In the genomic region with DNA sequence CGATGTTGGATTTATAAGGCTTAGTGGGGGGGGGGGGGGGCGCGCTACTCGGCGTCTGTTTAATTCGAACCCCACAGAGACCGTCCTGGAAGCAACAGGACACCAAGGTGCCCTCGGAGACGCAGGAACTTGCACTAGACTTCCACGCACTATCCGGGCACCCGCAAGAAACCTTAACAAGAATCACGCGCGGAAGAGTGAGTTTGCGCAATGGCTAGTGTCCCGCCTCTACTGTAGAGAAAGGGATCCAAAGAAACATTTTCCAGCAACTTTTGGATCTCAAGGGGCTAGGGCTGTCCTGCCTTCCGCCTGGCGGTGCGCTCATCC, we compare ENCODE assay signal across 9 mouse cellular contexts. TPM values are rescaled to one million over a fixed set of nuclear protein-coding genes. Genes with fewer than 3 reads are reported as not detected.
DNase-seq lines count a peak whose midpoint lies in the region; ATAC-seq and TF ChIP-seq lines count a peak whose summit lies in the region.
"Had no signal": no experiment of that assay in that cellular context is flagged by ENCODE, and none has a peak within 500 bp of the region (broad histone marks: within the 10 kb centered on the region; RNA-seq: fewer than 3 reads in every experiment).

No protein-coding gene starts in this region.

- no peak for DNase-seq in heart, adult 2 months
- no peak for DNase-seq in heart, postnatal 4 days
- no peak for DNase-seq in thymus, adult 2 months
- DNase-seq in thymus, postnatal 0 days (ENCODE audit: low spot score): no peak
- DNase-seq in liver, embryonic 14.5 days (ENCODE audit: low read depth in 3 of 3, low spot score in 3 of 3): no peak
- DNase-seq in natural killer cell, adult 2 months (ENCODE audit: low spot score in 2 of 2): no peak
- no peak for DNase-seq in cerebellum, postnatal 25 days
- no peak for DNase-seq in spleen, adult 18-20 months
- DNase-seq: cerebellum, adult 11-12 months had no signal

- no peak for TF ChIP-seq CTCF in heart, adult 2 months (IDR thresholded peaks at IDR 0.05)
- TF ChIP-seq CTCF in thymus, adult 2 months (IDR thresholded peaks at IDR 0.05; ENCODE audit: borderline replicate concordance, control insufficient read depth, extremely low read depth, insufficient read depth, low read length, poor library complexity): no peak
- no peak for TF ChIP-seq CTCF in liver, embryonic 14.5 days (IDR thresholded peaks at IDR 0.05; ENCODE audit: low read depth)

- H3K36me3 ChIP-seq in heart, adult 2 months (ENCODE audit: control insufficient read depth, insufficient read depth, low read length): no peaks in the 10 kb centered on the region
- no peaks in the 10 kb centered on the region for H3K36me3 ChIP-seq in thymus, adult 2 months (ENCODE audit: control insufficient read depth, insufficient read depth, low read length)
- H3K36me3 ChIP-seq in liver, embryonic 14.5 days (replicated peaks; ENCODE audit: control insufficient read depth, insufficient read depth, low read depth): no peaks in the 10 kb centered on the region

- no peak for TF ChIP-seq POLR2A in heart, adult 2 months (IDR thresholded peaks at IDR 0.05; ENCODE audit: insufficient read depth, low read depth, low read length)
- no peak for TF ChIP-seq POLR2A in thymus, adult 2 months (IDR thresholded peaks at IDR 0.05; ENCODE audit: control insufficient read depth, extremely low read depth, insufficient read depth, low read length, poor library complexity)

- 8% methylated on average over 20 of the region's 20 CpGs for WGBS in heart, adult 2 months
- WGBS in thymus, adult 2 months: 15% methylated on average over 20 of the region's 20 CpGs
- WGBS in liver, embryonic 14.5 days (ENCODE audit: insufficient replicate concordance): 8% methylated on average over 20 of the region's 20 CpGs

- no peak for TF ChIP-seq EP300 in heart, adult 2 months (IDR thresholded peaks at IDR 0.05; ENCODE audit: insufficient read depth, low read depth, low read length)
- TF ChIP-seq EP300 in liver, embryonic 14.5 days (IDR thresholded peaks at IDR 0.05; ENCODE audit: low read depth): no peak

- no peak for ATAC-seq in liver, embryonic 14.5 days (ENCODE audit: insufficient read depth)

- H3K4me1 ChIP-seq in heart, adult 2 months (ENCODE audit: control insufficient read depth, insufficient read depth, low read length): no peaks in the 10 kb centered on the region
- H3K4me1 ChIP-seq in thymus, adult 2 months (replicated peaks; ENCODE audit: control insufficient read depth, insufficient read depth, low read length): peaks cover 19% of the 10 kb centered on the region
- H3K4me1 ChIP-seq in liver, embryonic 14.5 days (replicated peaks; ENCODE audit: control insufficient read depth in 2 of 2, insufficient read depth in 2 of 2, low read length in 1 of 2): peaks cover 0 to under 1% of the 10 kb centered on the region in 2 experiments; a peak in 1 of 4 replicates

- intact Hi-C loops in heart, adult 2 months (cut with DNase I): loop anchor here (1.0 kb wide), 1 partner anchor 40 kb away; a partner anchor contains a TSS

- H3K4me2 ChIP-seq in liver, embryonic 14.5 days (ENCODE audit: low read depth): peak overlapping the region; percentile 66

- H3K9me3 ChIP-seq in liver, embryonic 14.5 days (ENCODE audit: control insufficient read depth, low read length): no peaks in the 10 kb centered on the region

- H3K4me3 ChIP-seq in heart, adult 2 months: peak overlapping the region; percentile 65
- H3K4me3 ChIP-seq in thymus, adult 2 months (ENCODE audit: control insufficient read depth, insufficient read depth, low read length): peak overlapping the region; percentile 43
- peak overlapping the region; percentile 29 to 55; a peak in 3 of 4 replicates for H3K4me3 ChIP-seq in liver, embryonic 14.5 days (ENCODE audit: insufficient read depth in 1 of 2, low read depth in 2 of 2, low read length in 2 of 2)

- no peaks in the 10 kb centered on the region for H3K27me3 ChIP-seq in heart, adult 2 months (ENCODE audit: control insufficient read depth, insufficient read depth, low read length)
- H3K27me3 ChIP-seq in thymus, adult 2 months (ENCODE audit: control insufficient read depth, insufficient read depth, low read length): no peaks in the 10 kb centered on the region; the same call in 1 of the 2 replicates
- peaks cover 20% of the 10 kb centered on the region for H3K27me3 ChIP-seq in liver, embryonic 14.5 days (ENCODE audit: control insufficient read depth, insufficient read depth, low read length)

- peak overlapping the region; percentile 78; the same call in 1 of the 2 replicates for H3K9ac ChIP-seq in heart, adult 2 months (ENCODE audit: low read depth, low read length)
- no peak overlapping the region for H3K9ac ChIP-seq in liver, embryonic 14.5 days (replicated peaks)

- H3K27ac ChIP-seq in heart, adult 2 months: no peak overlapping the region
- no peak overlapping the region for H3K27ac ChIP-seq in thymus, adult 2 months (ENCODE audit: control insufficient read depth, insufficient read depth, low read length)
- H3K27ac ChIP-seq in liver, embryonic 14.5 days: no peak overlapping the region

- H3K79me2 ChIP-seq in heart, adult 2 months (replicated peaks; ENCODE audit: control insufficient read depth, insufficient read depth, low read length): no peaks in the 10 kb centered on the region

RNA-seq across cellular contexts. Expression of a gene that starts 40.5 kb away (rescaled TPM):
- 10 to 100 TPM; 23.1 to 23.9 TPM for total RNA-seq in heart, adult 2 months (2021)
- polyA plus RNA-seq in heart, adult 2 months (2012; rRNA removed): 14.8 and 18.4 TPM in 2 replicates
- 10 to 100 TPM; 32.5 to 37.1 TPM for total RNA-seq in heart, postnatal 4 days (2021)
- polyA plus RNA-seq in thymus, adult 2 months (2012; rRNA removed): 31.7 and 33.9 TPM in 2 replicates
- 5.2 and 6.0 TPM in 2 replicates for polyA plus RNA-seq in thymus, postnatal 0 days (2015; fragmentation: Nextera tagmentation; extraction: Ambion mirVana)
- polyA plus RNA-seq in liver, embryonic 14.5 days (2012; rRNA removed): 3.0 and 3.4 TPM in 2 replicates
- 2.0 TPM in 2 replicates for polyA plus RNA-seq in liver, embryonic 14.5 days (2014; fragmentation: Nextera tagmentation; extraction: Ambion mirVana)
